Mouse (Mus musculus) heart, embryonic 12.5 days (tissue): ENCODE results near the gene Xrcc2. TPM values are rescaled to one million over a fixed set of nuclear protein-coding genes. Genes with fewer than 3 reads are reported as not detected.

ENCODE experiments used
- ATAC-seq: fragments of 200-750 bp; cut with Nextera tagmentation; 2 replicates; pipeline ENCODE4 v1.8.0; 2017; ENCODE audit warnings: moderate TSS enrichment, moderate library complexity; ENCODE audit not compliant: insufficient number of reproducible peaks, low FRiP score
- H3K27ac ChIP-seq: fragments of 300-500 bp; sonication (generic); 2 replicates; pipeline ENCODE4 v1.5.1; 2016; ENCODE audit warnings: mild to moderate bottlenecking, moderate library complexity; ENCODE audit not compliant: poor library complexity, severe bottlenecking
- H3K27me3 ChIP-seq: fragments of 300-500 bp; sonication (generic); replicated peaks from 2 replicates; pipeline ENCODE4 v1.6.1; 2016; ENCODE audit warnings: mild to moderate bottlenecking, moderate library complexity
- H3K36me3 ChIP-seq: fragments of 300-500 bp; sonication (generic); 2 replicates; pipeline ENCODE4 v1.6.1; 2016; ENCODE audit warnings: mild to moderate bottlenecking, moderate library complexity
- H3K4me1 ChIP-seq: fragments of 300-500 bp; sonication (generic); replicated peaks from 2 replicates; pipeline ENCODE4 v1.6.1; 2016; ENCODE audit warnings: mild to moderate bottlenecking
- H3K4me2 ChIP-seq: fragments of 300-500 bp; sonication (generic); 2 replicates; pipeline ENCODE4 v1.6.1; 2016; ENCODE audit warnings: mild to moderate bottlenecking, moderate library complexity
- H3K4me3 ChIP-seq: fragments of 300-500 bp; sonication (generic); 2 replicates; pipeline ENCODE4 v1.5.1; 2016; ENCODE audit warnings: mild to moderate bottlenecking
- H3K9ac ChIP-seq: fragments of 300-500 bp; sonication (generic); 2 replicates; pipeline ENCODE4 v1.6.1; 2016; ENCODE audit warnings: mild to moderate bottlenecking, moderate library complexity
- H3K9me3 ChIP-seq: fragments of 300-500 bp; sonication (generic); replicated peaks from 2 replicates; pipeline ENCODE4 v1.6.1; 2016; ENCODE audit warnings: mild to moderate bottlenecking, moderate library complexity
- WGBS: fragments of 180-500 bp; shearing (Covaris S2); methylation state at CpG from one replicate; pipeline ENCODE4 v1.1.7; 2016; 5-methylcytosine and 5-hydroxymethylcytosine counted together
- polyA plus RNA-seq: library from polyadenylated mRNA; unstranded; fragments of >200 nt; fragmentation: Nextera tagmentation; extraction: Ambion mirVana; gene quantifications from 2 replicates; pipeline ENCODE4 v1.2.1, GENCODE M21; 2016

The Xrcc2 gene
- polyA plus RNA-seq, 1 experiment from 2014 or later = 9.2 TPM

- WGBS = 86% methylated on average over 9 of the region's 9 CpGs
Measured at GRCm38 (mm10) chr5:25668306-25668705, 37.3 kb downstream of the Xrcc2 start.

GRCm38 (mm10) chr5:25666684-25667083, 38.9 kb downstream of the Xrcc2 start:
- H3K4me1 ChIP-seq = peaks cover 8% of the 10 kb centered on the region
- H3K36me3 ChIP-seq = no peaks in the 10 kb centered on the region
- WGBS = 79% methylated on average over 9 of the region's 9 CpGs
- no peak for ATAC-seq
- no peak overlapping the region for H3K9ac ChIP-seq
- H3K9me3 ChIP-seq = no peaks in the 10 kb centered on the region
- H3K4me2 ChIP-seq = no peak overlapping the region
- H3K27me3 ChIP-seq = no peaks in the 10 kb centered on the region
- H3K4me3 ChIP-seq = no peak overlapping the region
- no peak overlapping the region for H3K27ac ChIP-seq

More at GRCm38 (mm10) chr5:25668306-25668705, 37.3 kb downstream of the Xrcc2 start:
- Histone ChIP-seq H3K27me3 (no peaks in the 10 kb centered on the region), H3K4me2 (no peak overlapping the region), H3K9me3 (no peaks in the 10 kb centered on the region), H3K9ac (no peak overlapping the region), H3K4me3 (no peak overlapping the region), H3K4me1 (peaks cover 8% of the 10 kb centered on the region), H3K36me3 (no peaks in the 10 kb centered on the region), H3K27ac (no peak overlapping the region)
- ATAC-seq = no peak

- Histone ChIP-seq H3K4me3 (no peak overlapping the region), H3K27me3 (no peaks in the 10 kb centered on the region), H3K4me2 (no peak overlapping the region), H3K9ac (no peak overlapping the region), H3K36me3 (no peaks in the 10 kb centered on the region), H3K27ac (no peak overlapping the region), H3K4me1 (peaks cover 8% of the 10 kb centered on the region), H3K9me3 (no peaks in the 10 kb centered on the region)
- ATAC-seq = no peak
- 55% methylated on average over 4 of the region's 4 CpGs for WGBS
Measured at GRCm38 (mm10) chr5:25666108-25666507, 39.5 kb downstream of the Xrcc2 start.

GRCm38 (mm10) chr5:25665516-25665915, 40.1 kb downstream of the Xrcc2 start:
- Histone ChIP-seq H3K9me3 (no peaks in the 10 kb centered on the region), H3K9ac (no peak overlapping the region), H3K36me3 (no peaks in the 10 kb centered on the region), H3K27me3 (no peaks in the 10 kb centered on the region), H3K27ac (no peak overlapping the region), H3K4me2 (no peak overlapping the region), H3K4me1 (peaks cover 8% of the 10 kb centered on the region), H3K4me3 (no peak overlapping the region)
- WGBS = 84% methylated on average over 10 of the region's 10 CpGs
- ATAC-seq = no peak

GRCm38 (mm10) chr5:25663165-25663564, 42.5 kb downstream of the Xrcc2 start:
- no peak overlapping the region for H3K27ac ChIP-seq
- ATAC-seq = no peak
- no peak overlapping the region for H3K9ac ChIP-seq
- no peaks in the 10 kb centered on the region for H3K9me3 ChIP-seq
- 78% methylated on average over 2 of the region's 2 CpGs for WGBS
- no peaks in the 10 kb centered on the region for H3K36me3 ChIP-seq
- H3K4me2 ChIP-seq = no peak overlapping the region
- H3K4me3 ChIP-seq = no peak overlapping the region
- peaks cover 8% of the 10 kb centered on the region for H3K4me1 ChIP-seq
- no peaks in the 10 kb centered on the region for H3K27me3 ChIP-seq

- Histone ChIP-seq H3K27ac (no peak overlapping the region), H3K4me1 (peaks cover 15% of the 10 kb centered on the region), H3K4me3 (peak overlapping the region; percentile 37), H3K36me3 (no peaks in the 10 kb centered on the region), H3K27me3 (no peaks in the 10 kb centered on the region), H3K9ac (peak overlapping the region; percentile 67), H3K9me3 (no peaks in the 10 kb centered on the region), H3K4me2 (peak overlapping the region; percentile 75)
- 5% methylated on average over 14 of the region's 14 CpGs for WGBS
- ATAC-seq = 0 out of 2 replicates have a peak, but pooled peaks have one; percentile 39
Measured at GRCm38 (mm10) chr5:25654578-25654987, 51.0 kb downstream of the Xrcc2 start.

GRCm38 (mm10) chr5:25653377-25653776, 52.2 kb downstream of the Xrcc2 start:
- Histone ChIP-seq H3K9me3 (no peaks in the 10 kb centered on the region), H3K9ac (no peak overlapping the region), H3K36me3 (no peaks in the 10 kb centered on the region), H3K27ac (no peak overlapping the region), H3K4me3 (no peak overlapping the region), H3K4me2 (no peak overlapping the region), H3K27me3 (no peaks in the 10 kb centered on the region), H3K4me1 (peaks cover 15% of the 10 kb centered on the region)
- ATAC-seq = no peak
- 30% methylated on average over 3 of the region's 3 CpGs for WGBS

- peaks cover 15% of the 10 kb centered on the region for H3K4me1 ChIP-seq
- no peak overlapping the region for H3K4me2 ChIP-seq
- H3K27ac ChIP-seq = no peak overlapping the region
- H3K9me3 ChIP-seq = no peaks in the 10 kb centered on the region
- no peak overlapping the region for H3K4me3 ChIP-seq
- H3K27me3 ChIP-seq = no peaks in the 10 kb centered on the region
- no peak for ATAC-seq
- 85% methylated on average over 7 of the region's 7 CpGs for WGBS
- no peaks in the 10 kb centered on the region for H3K36me3 ChIP-seq
- H3K9ac ChIP-seq = no peak overlapping the region
Measured at GRCm38 (mm10) chr5:25652435-25652834, 53.2 kb downstream of the Xrcc2 start.

GRCm38 (mm10) chr5:25645661-25646364, 59.8 kb downstream of the Xrcc2 start:
- Histone ChIP-seq H3K36me3 (no peaks in the 10 kb centered on the region), H3K4me2 (no peak overlapping the region), H3K4me1 (no peaks in the 10 kb centered on the region), H3K27me3 (no peaks in the 10 kb centered on the region), H3K9ac (no peak overlapping the region), H3K9me3 (no peaks in the 10 kb centered on the region), H3K27ac (no peak overlapping the region), H3K4me3 (no peak overlapping the region)
- WGBS = 81% methylated on average over 8 of the region's 8 CpGs
- ATAC-seq = no peak

GRCm38 (mm10) chr5:25644509-25644908, 61.1 kb downstream of the Xrcc2 start:
- no peak for ATAC-seq
- H3K27ac ChIP-seq = no peak overlapping the region
- H3K9me3 ChIP-seq = no peaks in the 10 kb centered on the region
- no peaks in the 10 kb centered on the region for H3K4me1 ChIP-seq
- no peaks in the 10 kb centered on the region for H3K36me3 ChIP-seq
- no peak overlapping the region for H3K9ac ChIP-seq
- H3K4me2 ChIP-seq = no peak overlapping the region
- no peak overlapping the region for H3K4me3 ChIP-seq
- WGBS = 73% methylated on average over 2 of the region's 2 CpGs
- H3K27me3 ChIP-seq = no peaks in the 10 kb centered on the region

- no peak overlapping the region for H3K27ac ChIP-seq
- WGBS = 61% methylated on average over 1 of the region's 1 CpGs
- no peak overlapping the region for H3K4me2 ChIP-seq
- no peaks in the 10 kb centered on the region for H3K36me3 ChIP-seq
- H3K4me1 ChIP-seq = no peaks in the 10 kb centered on the region
- no peak overlapping the region for H3K4me3 ChIP-seq
- no peaks in the 10 kb centered on the region for H3K9me3 ChIP-seq
- no peak for ATAC-seq
- no peak overlapping the region for H3K9ac ChIP-seq
- no peaks in the 10 kb centered on the region for H3K27me3 ChIP-seq
Measured at GRCm38 (mm10) chr5:25642741-25643140, 62.9 kb downstream of the Xrcc2 start.
